Mouse (Mus musculus): ENCODE data around the gene Aff3.

DNA sequence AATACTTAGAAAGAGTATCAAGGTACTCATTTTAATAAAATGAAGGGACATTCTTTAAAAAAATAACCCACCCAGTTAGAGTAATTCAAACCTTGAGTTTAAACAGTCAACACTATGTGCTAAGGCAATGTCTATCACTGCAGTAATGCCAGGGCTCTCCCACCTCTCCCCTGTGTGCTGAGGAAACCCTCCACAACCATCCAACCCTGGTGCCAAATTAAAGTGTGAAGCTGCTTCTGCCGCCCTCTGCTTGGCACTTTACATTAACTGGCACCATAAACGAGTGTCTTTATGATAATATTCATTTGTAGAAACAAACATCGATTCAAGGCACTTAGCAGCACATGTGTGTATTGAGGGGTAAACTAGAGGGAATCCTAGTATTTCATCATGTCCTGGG, 97.0 kb downstream of the Aff3 start:
- TF ChIP-seq CTCF (IDR thresholded peaks at IDR 0.05; ENCODE audit: low read depth) (no peak), EP300 (optimal IDR thresholded peaks at IDR 0.05) (no peak)

All from stomach, postnatal 0 days (tissue).